Mouse (Mus musculus) kidney, postnatal 10 days (tissue): ENCODE data around the gene Pakap.

Experiments
- DNase-seq: peaks from one replicate; pipeline ENCODE4 v3.0.0; 2021; ENCODE audit warnings: mixed read lengths

The Pakap gene

GRCm38 (mm10) chr4:57574646-57575045 is 6.7 kb downstream of the Pakap start:
- no peak for DNase-seq

- DNase-seq: no peak
These were observed 7.7 kb downstream of the Pakap start for GRCm38 (mm10) chr4:57575686-57576085.

GRCm38 (mm10) chr4:57576095-57576494 is 8.1 kb downstream of the Pakap start:
- no peak for DNase-seq

GRCm38 (mm10) chr4:57579683-57580082 is 11.7 kb downstream of the Pakap start:
- no peak for DNase-seq

GRCm38 (mm10) chr4:57585281-57585800 is 17.4 kb downstream of the Pakap start:
- no peak for DNase-seq

DNA sequence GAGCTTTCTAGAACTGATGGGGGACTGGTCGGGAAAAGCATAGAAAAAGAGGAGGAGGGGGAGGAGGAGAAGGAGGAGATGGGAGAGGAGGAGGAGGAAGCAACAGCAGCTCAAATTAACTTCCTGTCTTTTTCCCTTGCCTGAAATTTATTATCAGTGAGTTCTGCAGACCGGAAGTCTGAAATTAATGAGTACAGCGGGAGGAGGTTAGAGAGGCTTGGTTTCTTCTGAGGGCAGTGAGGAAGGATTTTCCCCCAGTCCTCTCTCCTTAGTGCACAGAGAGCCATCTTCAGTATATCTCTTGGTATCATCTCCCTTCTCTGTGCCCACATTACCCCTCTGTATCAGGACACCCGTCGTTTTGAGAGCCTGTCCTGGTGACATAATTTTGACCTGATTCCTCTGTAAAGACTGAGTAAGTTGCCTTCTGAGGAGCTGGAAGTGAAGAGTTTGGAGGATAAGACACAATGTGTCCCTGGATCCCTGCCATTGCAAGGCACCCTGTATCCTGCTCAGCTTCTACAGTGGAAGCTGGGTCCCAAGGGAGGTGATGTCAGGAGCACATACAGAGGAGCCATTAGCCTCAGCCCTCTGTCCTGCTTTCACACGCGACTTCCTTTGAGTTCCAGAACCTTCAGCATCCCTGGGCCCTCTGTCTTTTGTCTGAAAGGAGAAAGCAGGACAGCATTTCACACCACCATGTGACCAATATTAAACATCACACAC is 19.1 kb downstream of the Pakap start:
- peak; percentile 39 for DNase-seq

- DNase-seq: no peak
These were observed 20.4 kb downstream of the Pakap start for GRCm38 (mm10) chr4:57588356-57588755.

- DNase-seq: no peak
These were observed 24.8 kb downstream of the Pakap start for GRCm38 (mm10) chr4:57592751-57593150.

DNA sequence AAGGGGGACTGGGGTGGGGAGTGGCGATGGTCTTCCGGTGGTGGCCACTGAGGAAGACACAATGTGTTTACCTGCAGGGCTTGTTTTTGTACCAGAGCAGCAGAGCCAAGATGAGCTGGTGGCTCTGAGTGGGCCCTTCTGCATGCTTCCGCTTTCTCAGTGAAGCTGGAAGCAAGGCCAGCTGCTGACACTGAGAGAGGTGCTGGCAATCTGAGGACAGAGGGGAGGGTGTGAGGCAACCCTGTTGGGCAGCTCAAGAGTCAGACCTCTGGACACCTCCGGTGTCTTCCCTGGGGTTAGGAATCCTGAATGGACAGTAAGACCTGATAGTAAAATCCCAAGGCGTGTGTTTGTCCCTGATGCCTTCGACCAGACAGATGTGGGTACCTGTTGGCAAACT is 32.0 kb downstream of the Pakap start:
- no peak for DNase-seq

- no peak for DNase-seq
These were observed 32.9 kb downstream of the Pakap start for GRCm38 (mm10) chr4:57600685-57601457.

DNA sequence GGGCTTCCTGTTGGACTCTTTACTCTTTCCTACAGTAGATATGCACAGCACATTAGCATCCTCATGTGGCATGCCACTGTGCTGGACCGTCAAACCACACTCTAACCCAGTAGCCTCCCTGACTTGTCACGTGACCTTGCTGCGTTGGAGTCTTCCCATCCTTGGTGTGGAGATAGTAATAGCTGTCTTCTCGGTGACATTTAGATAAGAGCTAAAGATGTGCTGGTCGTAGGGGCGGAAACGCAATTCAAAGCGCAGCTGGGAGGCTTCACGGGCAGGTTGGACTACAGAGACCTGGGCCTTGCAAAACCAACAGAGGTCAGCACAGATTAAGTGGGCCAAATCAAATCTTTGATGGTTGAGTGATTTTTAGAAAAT is 33.5 kb downstream of the Pakap start:
- peak; percentile 28 for DNase-seq

DNA sequence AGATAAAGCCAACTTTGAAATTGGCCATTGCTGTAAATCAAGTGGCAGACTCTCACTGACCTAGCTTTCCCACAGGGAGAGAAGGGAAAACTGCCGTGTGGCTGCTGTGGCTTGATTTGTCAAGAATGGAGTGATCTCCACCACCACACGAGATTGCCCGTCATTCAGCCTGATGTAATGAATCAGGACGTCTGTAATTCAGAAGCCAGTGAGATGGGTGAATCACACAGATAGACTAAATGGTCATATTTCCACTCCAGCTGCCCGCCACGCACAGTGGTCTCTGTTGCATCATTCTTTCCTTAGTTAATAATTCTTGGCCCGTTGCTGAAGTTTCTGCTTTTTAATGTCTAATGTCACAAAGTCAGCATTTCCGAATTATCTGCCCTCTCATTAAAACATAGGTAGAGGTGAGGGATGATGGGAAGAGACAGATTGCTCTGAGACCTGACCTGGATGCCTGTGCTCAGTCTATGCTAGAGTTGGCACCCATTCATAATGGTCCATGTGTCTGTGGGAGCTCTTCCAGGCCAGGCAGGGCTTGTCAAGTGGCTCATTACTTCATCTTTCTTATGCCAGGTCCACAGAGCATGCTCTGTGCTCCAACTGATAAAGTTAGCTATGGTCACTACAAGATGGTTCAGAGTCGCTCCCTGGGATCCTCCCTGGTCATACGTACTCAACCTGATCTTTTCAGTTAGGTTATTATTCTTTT is 34.1 kb downstream of the Pakap start:
- DNase-seq: no peak

- DNase-seq: no peak
These were observed 38.3 kb downstream of the Pakap start for GRCm38 (mm10) chr4:57606258-57606657.

GRCm38 (mm10) chr4:57607247-57607942 is 39.4 kb downstream of the Pakap start:
- peak; percentile 96 for DNase-seq

DNA sequence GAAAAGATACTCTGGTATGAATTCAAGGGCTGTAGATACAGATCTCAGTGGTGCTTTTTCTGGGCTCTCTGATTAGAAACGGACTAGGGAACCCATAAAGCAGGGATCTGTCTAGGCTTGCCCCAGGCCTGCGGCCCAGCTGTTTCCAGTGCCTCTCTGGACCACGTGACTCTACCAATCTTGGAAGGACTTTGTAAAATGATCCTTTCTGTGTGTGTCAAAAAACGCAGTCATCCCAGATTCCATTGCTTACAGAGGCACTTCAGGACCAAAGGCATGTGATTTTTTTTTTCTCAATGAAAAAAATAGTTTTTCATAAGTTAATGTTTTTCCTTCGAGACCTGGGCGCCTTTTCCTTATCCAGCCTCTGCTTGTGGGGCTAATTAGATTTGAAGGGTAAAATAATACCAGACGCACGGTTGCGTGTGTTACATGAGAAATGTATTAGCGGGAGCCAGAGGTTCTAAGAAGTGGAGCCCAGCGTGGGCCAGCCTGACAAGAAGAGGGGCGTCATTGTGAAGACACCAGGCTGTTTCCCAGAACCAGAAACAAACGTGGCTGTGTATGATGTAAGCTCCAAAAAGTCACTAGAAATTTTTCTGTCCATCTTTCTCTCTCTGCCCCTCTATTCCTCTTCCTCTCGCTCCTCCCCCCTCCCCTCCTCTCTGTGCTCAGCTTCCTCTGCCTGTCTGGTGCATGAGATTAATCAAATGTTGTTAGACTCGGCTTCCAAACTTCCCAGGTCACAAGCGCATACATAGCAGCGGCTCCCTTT is 43.5 kb downstream of the Pakap start:
- peak; percentile 32 for DNase-seq

DNA sequence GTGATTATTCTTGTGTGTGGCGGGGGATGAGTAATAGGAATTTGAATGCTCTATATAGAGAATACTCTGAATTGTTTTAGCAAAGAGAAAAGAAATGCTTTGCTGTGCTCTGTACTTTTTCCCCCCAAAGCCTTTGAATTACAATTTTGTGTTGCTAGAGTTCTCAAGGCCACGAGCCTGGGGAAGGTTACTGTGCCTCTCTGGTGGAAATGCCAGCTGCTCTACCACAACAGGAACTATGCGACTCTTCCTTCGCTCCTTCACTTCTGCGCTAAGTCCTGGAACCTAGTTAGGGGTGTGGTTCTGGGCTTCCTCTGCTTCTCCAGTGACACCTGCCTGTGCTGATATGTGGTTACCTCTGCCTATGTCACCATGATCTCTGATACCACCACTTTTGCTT is 44.7 kb downstream of the Pakap start:
- DNase-seq: no peak

DNA sequence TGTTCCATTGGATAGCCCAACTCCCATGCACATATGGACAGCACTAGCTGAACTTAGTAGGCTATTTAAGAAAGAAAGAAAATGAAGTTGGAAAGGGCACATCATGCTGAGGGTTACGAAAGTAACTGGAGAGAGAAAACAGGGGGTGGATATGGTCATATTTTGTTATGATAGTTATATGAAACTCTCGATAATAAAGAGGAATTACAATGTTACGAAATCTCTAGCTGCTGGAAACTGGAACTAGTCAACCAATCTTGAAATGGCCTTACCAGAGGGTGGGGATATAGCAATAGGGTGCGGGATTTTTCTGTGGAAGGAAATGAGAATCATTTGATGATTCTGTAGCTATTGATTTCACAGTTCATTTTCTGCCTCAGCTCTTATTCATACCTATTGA is 46.7 kb downstream of the Pakap start:
- no peak for DNase-seq

GRCm38 (mm10) chr4:57618743-57619142 is 50.8 kb downstream of the Pakap start:
- no peak for DNase-seq

- DNase-seq: no peak
These were observed 54.8 kb downstream of the Pakap start for GRCm38 (mm10) chr4:57622816-57623215.

- no peak for DNase-seq
These were observed 56.8 kb downstream of the Pakap start for GRCm38 (mm10) chr4:57624819-57625218.

DNA sequence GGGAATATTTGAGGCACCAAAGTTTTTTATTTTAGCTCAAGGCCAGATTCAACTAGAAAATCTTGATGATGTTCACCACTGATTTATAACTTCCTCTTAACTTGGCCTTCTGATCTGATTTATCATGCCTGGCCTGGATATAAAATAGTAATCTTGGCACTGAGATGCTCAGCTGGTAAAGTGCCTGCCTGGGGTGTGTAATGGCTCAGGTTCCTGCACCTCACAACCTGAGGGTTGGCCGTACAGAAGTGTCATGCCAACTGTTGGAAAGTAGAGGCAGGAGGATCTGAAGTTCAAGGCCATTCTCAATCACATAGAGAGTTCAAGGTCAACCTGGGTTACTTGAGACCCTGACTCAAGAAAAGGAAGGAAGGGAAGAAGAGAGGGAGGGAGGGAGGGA is 57.3 kb downstream of the Pakap start:
- no peak for DNase-seq

GRCm38 (mm10) chr4:57625756-57626155 is 57.8 kb downstream of the Pakap start:
- DNase-seq: no peak
